10 mouse cellular contexts compared by ENCODE assay signal in the genomic region with DNA sequence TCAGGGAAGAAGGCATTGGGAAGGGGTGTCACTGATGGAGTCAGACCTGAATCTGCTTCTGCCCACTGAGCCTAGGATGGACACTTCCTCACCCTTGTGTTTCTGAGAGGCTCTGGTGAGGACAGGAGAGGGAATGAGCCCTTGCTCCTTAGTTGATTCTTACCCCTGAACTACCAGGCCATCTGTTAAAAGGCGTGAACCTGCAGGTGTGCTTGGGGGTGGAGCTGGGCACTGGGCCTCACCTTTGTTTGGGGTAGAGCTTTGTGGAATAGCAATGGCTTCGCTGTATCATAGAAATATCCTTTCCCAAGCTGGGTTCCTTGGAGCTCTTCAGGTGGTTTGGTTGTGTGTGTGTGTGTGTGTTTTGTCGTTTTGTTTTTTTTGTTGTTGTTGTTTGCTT. TPM values are rescaled to one million over a fixed set of nuclear protein-coding genes. Genes with fewer than 3 reads are reported as not detected.
A peak's percentile ranks its signal among the peaks of the same experiment; 100 is the strongest.
DNase-seq lines count a peak whose midpoint lies in the region; ATAC-seq and TF ChIP-seq lines count a peak whose summit lies in the region.
"Had no signal": no experiment of that assay in that cellular context is flagged by ENCODE, and none has a peak within 500 bp of the region (broad histone marks: within the 10 kb centered on the region; RNA-seq: fewer than 3 reads in every experiment).

No protein-coding gene starts in this region.

- H3K4me3 ChIP-seq in heart, embryonic 13.5 days: peak overlapping the region; percentile 75
- peak overlapping the region; percentile 26; the same call in 1 of the 2 replicates for H3K4me3 ChIP-seq in ES-Bruce4 (ENCODE audit: low read depth, low read length)
- peak overlapping the region; percentile 64 for H3K4me3 ChIP-seq in forebrain, embryonic 16.5 days (replicated peaks; ENCODE audit: low read length)
- H3K4me3 ChIP-seq in liver, embryonic 15.5 days (replicated peaks): peak overlapping the region; percentile 75

- peaks cover 17% of the 10 kb centered on the region for H3K4me1 ChIP-seq in heart, embryonic 13.5 days
- H3K4me1 ChIP-seq in ES-Bruce4 (ENCODE audit: control insufficient read depth, insufficient read depth, low read length): peaks cover 2% of the 10 kb centered on the region
- peaks cover 14% of the 10 kb centered on the region for H3K4me1 ChIP-seq in forebrain, embryonic 16.5 days (replicated peaks; ENCODE audit: control insufficient read depth, insufficient read depth, low read length)
- peaks cover 18% of the 10 kb centered on the region for H3K4me1 ChIP-seq in liver, embryonic 15.5 days (replicated peaks)

- no peak for TF ChIP-seq EP300 in ES-Bruce4 (IDR thresholded peaks at IDR 0.05; ENCODE audit: insufficient read depth, low read depth, low read length)

- H3K9me3 ChIP-seq in heart, embryonic 13.5 days: no peaks in the 10 kb centered on the region
- H3K9me3 ChIP-seq in ES-Bruce4 (replicated peaks; ENCODE audit: control insufficient read depth, insufficient read depth, low read length, poor library complexity, severe bottlenecking): no peaks in the 10 kb centered on the region
- H3K9me3 ChIP-seq in forebrain, embryonic 16.5 days (ENCODE audit: control insufficient read depth, low read length): no peaks in the 10 kb centered on the region
- no peaks in the 10 kb centered on the region for H3K9me3 ChIP-seq in liver, embryonic 15.5 days (replicated peaks)

- WGBS in heart, embryonic 13.5 days: 76% methylated on average over 3 of the region's 3 CpGs
- WGBS in forebrain, embryonic 16.5 days: 79% methylated on average over 3 of the region's 3 CpGs
- 73% methylated on average over 3 of the region's 3 CpGs for WGBS in liver, embryonic 15.5 days (ENCODE audit: insufficient replicate concordance)

- ATAC-seq in heart, embryonic 13.5 days (ENCODE audit: extremely low read depth, insufficient number of reproducible peaks, low FRiP score, low TSS enrichment): no peak
- ATAC-seq in forebrain, embryonic 16.5 days: no peak
- ATAC-seq in liver, embryonic 15.5 days (ENCODE audit: insufficient read depth): no peak

- no peak for DNase-seq in heart, adult 9 months (ENCODE audit: low spot score in 2 of 2)
- DNase-seq in thymus, postnatal 25 days: no peak
- DNase-seq in left cerebral cortex, postnatal 14 days (ENCODE audit: low spot score in 2 of 2): no peak
- DNase-seq in adrenal gland, adult 8-10 months: no peak
- DNase-seq: adrenal gland, postnatal 14 days had no signal

- peaks cover 42% of the 10 kb centered on the region for H3K36me3 ChIP-seq in heart, embryonic 13.5 days
- H3K36me3 ChIP-seq in ES-Bruce4 (ENCODE audit: control insufficient read depth, insufficient read depth, low read length, poor library complexity, severe bottlenecking): no peaks in the 10 kb centered on the region
- no peaks in the 10 kb centered on the region for H3K36me3 ChIP-seq in forebrain, embryonic 16.5 days (ENCODE audit: control insufficient read depth, insufficient read depth)
- peaks cover 41% of the 10 kb centered on the region for H3K36me3 ChIP-seq in liver, embryonic 15.5 days (replicated peaks)

- H3K27me3 ChIP-seq in heart, embryonic 13.5 days (replicated peaks): no peaks in the 10 kb centered on the region
- H3K27me3 ChIP-seq in ES-Bruce4 (ENCODE audit: control insufficient read depth, insufficient read depth, low read length, poor library complexity, severe bottlenecking): no peaks in the 10 kb centered on the region
- no peaks in the 10 kb centered on the region for H3K27me3 ChIP-seq in forebrain, embryonic 16.5 days (replicated peaks; ENCODE audit: control insufficient read depth, insufficient read depth, low read length)
- H3K27me3 ChIP-seq in liver, embryonic 15.5 days: no peaks in the 10 kb centered on the region

- intact Hi-C loops in left cerebral cortex, postnatal 14 days (cut with DNase I): no loop called here

- peak overlapping the region; percentile 79 for H3K4me2 ChIP-seq in heart, embryonic 13.5 days
- peak overlapping the region; percentile 68 for H3K4me2 ChIP-seq in forebrain, embryonic 16.5 days (ENCODE audit: low read length)
- peak overlapping the region; percentile 82 for H3K4me2 ChIP-seq in liver, embryonic 15.5 days

- no peak for TF ChIP-seq POLR2A in ES-Bruce4 (IDR thresholded peaks at IDR 0.05; ENCODE audit: insufficient read depth, low read length)

- H3K27ac ChIP-seq in heart, embryonic 13.5 days (replicated peaks): no peak overlapping the region
- no peak overlapping the region for H3K27ac ChIP-seq in ES-Bruce4 (ENCODE audit: insufficient read depth, low read length)
- H3K27ac ChIP-seq in forebrain, embryonic 16.5 days (ENCODE audit: low read length): no peak overlapping the region
- 0 out of 2 replicates have a peak overlapping the region, but pooled peaks have one; percentile 73 for H3K27ac ChIP-seq in liver, embryonic 15.5 days (replicated peaks)
- H3K27ac ChIP-seq: layer of hippocampus, adult 2 months had no signal

- TF ChIP-seq CTCF in ES-Bruce4 (IDR thresholded peaks at IDR 0.05; ENCODE audit: low read depth, low read length): no peak

- H3K9ac ChIP-seq in heart, embryonic 13.5 days: peak overlapping the region; percentile 85
- peak overlapping the region; percentile 62; the same call in 1 of the 2 replicates for H3K9ac ChIP-seq in ES-Bruce4 (ENCODE audit: low read depth, poor library complexity, severe bottlenecking)
- H3K9ac ChIP-seq in forebrain, embryonic 16.5 days (replicated peaks; ENCODE audit: low read depth, low read length): no peak overlapping the region
- peak overlapping the region; percentile 80 for H3K9ac ChIP-seq in liver, embryonic 15.5 days

RNA-seq across cellular contexts. Expression of a gene that starts 1.2 kb away (rescaled TPM):
- 26.4 and 29.9 TPM in 2 replicates for polyA plus RNA-seq in heart, embryonic 13.5 days (2015; fragmentation: Nextera tagmentation; extraction: Ambion mirVana)
- 24.1 and 24.3 TPM in 2 replicates for polyA plus RNA-seq in ES-Bruce4 (2011; ENCODE audit: insufficient read depth, insufficient read length, low read depth, missing spikeins)
- 10.5 and 11.6 TPM in 2 replicates for polyA plus RNA-seq in forebrain, embryonic 16.5 days (2015; fragmentation: Nextera tagmentation; extraction: Ambion mirVana)
- polyA plus RNA-seq in liver, embryonic 15.5 days (2015; fragmentation: Nextera tagmentation; extraction: Ambion mirVana): 23.1 and 25.1 TPM in 2 replicates
- 10 to 100 TPM; 17.7 to 19.3 TPM for total RNA-seq in left cerebral cortex, postnatal 14 days (2021)
- total RNA-seq in adrenal gland, adult 8-10 months (2022): 1 to 10 TPM; 3.9 to 6.5 (median 5.5) TPM

RNA-seq across cellular contexts. Expression of a gene that starts 33.6 kb away (rescaled TPM):
- 131 and 145 TPM in 2 replicates for polyA plus RNA-seq in heart, embryonic 13.5 days (2015; fragmentation: Nextera tagmentation; extraction: Ambion mirVana)
- 39.8 and 41.9 TPM in 2 replicates for polyA plus RNA-seq in ES-Bruce4 (2011; ENCODE audit: insufficient read depth, insufficient read length, low read depth, missing spikeins)
- polyA plus RNA-seq in forebrain, embryonic 16.5 days (2015; fragmentation: Nextera tagmentation; extraction: Ambion mirVana): 101 and 109 TPM in 2 replicates
- polyA plus RNA-seq in liver, embryonic 15.5 days (2015; fragmentation: Nextera tagmentation; extraction: Ambion mirVana): 52.6 and 59.6 TPM in 2 replicates
- total RNA-seq in left cerebral cortex, postnatal 14 days (2021): 100 to 1,000 TPM; 140 to 154 TPM
- total RNA-seq in adrenal gland, adult 8-10 months (2022): 1,000 to 10,000 TPM in 3 of 4 experiments, 100 to 1,000 TPM in 1; 739 to 2,154 (median 1,752) TPM

RNA-seq across cellular contexts. Expression of a gene that starts 59.6 kb away (rescaled TPM):
- polyA plus RNA-seq in heart, embryonic 13.5 days (2015; fragmentation: Nextera tagmentation; extraction: Ambion mirVana): not detected in 2 replicates
- polyA plus RNA-seq in ES-Bruce4 (2011; ENCODE audit: insufficient read depth, insufficient read length, low read depth, missing spikeins): not detected in 2 replicates
- not detected in 2 replicates for polyA plus RNA-seq in forebrain, embryonic 16.5 days (2015; fragmentation: Nextera tagmentation; extraction: Ambion mirVana)
- 0.03 and 0.07 TPM in 2 replicates for polyA plus RNA-seq in liver, embryonic 15.5 days (2015; fragmentation: Nextera tagmentation; extraction: Ambion mirVana)
- total RNA-seq in left cerebral cortex, postnatal 14 days (2021): 1 to 10 TPM; 1.0 to 1.2 TPM
- total RNA-seq in adrenal gland, adult 8-10 months (2022): 1 to 10 TPM in 3 of 4 experiments, under 1 TPM in 1; 0.98 to 2.7 (median 1.5) TPM
